Mouse (Mus musculus) liver, postnatal 0 days (tissue): ENCODE measurements at regions not wholly inside any gene's neighbourhood (a gene's known extent, or its start where the extent isn't known, plus 50 kb on each side); places are given as distances from the start of the nearest gene placed in this dataset.

Experiments used
- CTCF ChIP-seq: sonication (generic); IDR thresholded peaks from 2 replicates; pipeline ENCODE4 v1.5.1; 2016; ENCODE audit warnings: antibody characterized with exemption, low read depth
- EP300 ChIP-seq: IDR thresholded peaks from 2 replicates; pipeline ENCODE4 v1.6.1; 2016; ENCODE audit warnings: antibody characterized with exemption, low read depth, mild to moderate bottlenecking

DNA sequence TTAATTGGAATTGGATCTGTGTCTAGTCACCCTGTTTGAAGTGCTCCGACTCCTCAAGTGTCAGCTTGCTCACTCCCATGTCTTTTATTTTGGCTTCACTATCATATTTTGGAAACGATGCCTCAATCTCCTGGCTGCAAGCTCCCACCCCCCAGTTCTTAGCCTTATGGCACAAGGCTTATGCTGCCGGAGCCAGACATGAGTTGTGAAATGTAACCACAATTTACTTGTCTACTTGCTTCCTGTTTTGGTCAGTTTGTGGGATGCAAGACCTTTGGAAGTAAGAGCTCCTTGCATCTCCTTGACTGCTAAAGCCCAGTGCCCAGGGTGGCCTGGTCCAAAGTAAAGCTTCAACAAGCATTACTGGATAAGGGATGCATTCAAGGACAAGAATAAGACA is 195.8 kb downstream of the Plpp3 start:
- TF ChIP-seq CTCF = no peak
- TF ChIP-seq EP300 = no peak
